Mouse (Mus musculus) stomach, postnatal 0 days (tissue): ENCODE measurements at regions not wholly inside any gene's neighbourhood (a gene's known extent, or its start where the extent isn't known, plus 50 kb on each side); places are given as distances from the start of the nearest gene placed in this dataset.

ENCODE experiments used
- CTCF ChIP-seq: IDR thresholded peaks from 2 replicates; pipeline ENCODE4 v1.5.1; 2016; ENCODE audit warnings: antibody characterized with exemption, low read depth, mild to moderate bottlenecking, moderate library complexity
- EP300 ChIP-seq: optimal IDR thresholded peaks from 2 replicates; pipeline ENCODE3; 2016; ENCODE audit warnings: antibody characterized with exemption

GRCm38 (mm10) chr2:168839221-168839620, 71.5 kb upstream of the Sall4 start:
- no peak for TF ChIP-seq CTCF
- TF ChIP-seq EP300, result no peak
